Mouse (Mus musculus): Measurements from ENCODE around the gene Ajm1. TPM values are rescaled to one million over a fixed set of nuclear protein-coding genes. Genes with fewer than 3 reads are reported as not detected.

The Ajm1 gene
- polyA plus RNA-seq, 1 experiment from 2014 or later = 11.4 TPM

DNA sequence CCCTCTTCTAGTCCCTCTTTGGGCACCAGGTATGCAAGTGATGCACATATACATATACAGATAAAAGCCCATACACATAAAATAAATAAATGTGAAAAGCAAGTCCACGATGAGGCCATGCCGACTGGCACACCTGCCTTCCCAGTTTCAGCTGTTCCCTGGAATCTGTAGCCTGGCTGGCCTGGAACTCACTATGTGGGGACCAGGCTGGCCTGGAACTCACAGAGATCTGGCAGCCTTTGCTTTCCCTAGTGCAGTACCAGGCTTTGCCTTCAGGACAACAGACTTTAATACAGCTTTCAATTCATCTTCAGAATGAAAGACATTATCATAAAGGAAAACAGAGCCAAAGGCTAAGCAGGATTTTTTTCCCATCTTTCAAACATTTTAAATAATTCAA is 47.9 kb downstream of the Ajm1 start:
- Histone ChIP-seq H3K4me2 (ENCODE audit: low read length) (no peak overlapping the region), H3K4me3 (ENCODE audit: low read depth, low read length) (no peak overlapping the region), H3K9ac (ENCODE audit: low read depth, low read length) (no peak overlapping the region), H3K27me3 (ENCODE audit: control insufficient read depth, insufficient read depth, low read depth, low read length) (no peaks in the 10 kb centered on the region), H3K9me3 (replicated peaks; ENCODE audit: control insufficient read depth, low read length, poor library complexity, severe bottlenecking) (no peaks in the 10 kb centered on the region), H3K4me1 (ENCODE audit: control insufficient read depth, insufficient read depth, low read length) (no peaks in the 10 kb centered on the region), H3K27ac (ENCODE audit: low read length) (no peak overlapping the region), H3K36me3 (ENCODE audit: control insufficient read depth, insufficient read depth, low read length) (0 out of 2 replicates have a peak, but pooled peaks cover 5% of the 10 kb centered on the region)
- ATAC-seq = no peak
- 100% methylated on average over 2 of the region's 2 CpGs for whole genome bisulfite sequencing

DNA sequence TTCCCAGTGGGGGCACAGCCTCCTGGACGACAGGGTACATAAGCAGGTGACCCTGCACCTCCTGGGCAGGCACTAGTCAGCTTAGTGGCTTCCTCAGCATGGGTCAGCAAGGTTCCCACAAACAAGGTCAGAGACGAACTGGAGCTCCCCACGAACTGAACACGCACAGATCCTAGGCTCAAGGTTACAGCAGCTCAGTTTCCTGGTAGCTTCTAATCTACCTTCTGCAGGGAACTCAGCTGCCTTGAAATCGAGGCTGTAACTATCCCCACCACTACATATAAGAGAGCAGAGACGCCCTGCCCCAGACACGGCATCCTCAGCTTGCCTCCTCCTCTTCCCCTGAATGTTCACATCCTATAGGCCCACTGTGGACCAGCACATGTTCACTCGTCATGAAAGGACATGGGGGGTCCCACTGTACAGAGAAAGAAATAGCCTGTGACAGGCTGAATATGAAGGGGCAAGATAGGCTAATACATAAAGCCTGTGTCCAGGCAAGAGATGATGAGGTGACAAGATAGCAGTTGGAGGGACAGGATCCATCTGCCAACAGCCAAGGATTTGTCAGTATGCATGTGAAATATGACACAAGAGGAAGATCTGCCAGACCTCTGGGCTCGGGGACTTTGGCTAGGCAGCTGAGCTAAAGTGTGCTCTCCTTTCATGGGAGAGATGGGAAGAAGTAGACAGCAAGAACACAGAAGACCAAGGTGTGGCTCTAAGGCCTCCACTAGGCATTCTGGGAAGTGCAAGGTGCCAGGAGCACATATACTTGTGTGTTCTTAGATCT is 54.9 kb downstream of the Ajm1 start:
- H3K27me3 ChIP-seq (ENCODE audit: control insufficient read depth, insufficient read depth, low read depth, low read length) = no peaks in the 10 kb centered on the region
- no peak for ATAC-seq
- H3K9ac ChIP-seq (ENCODE audit: low read depth, low read length) = no peak overlapping the region
- H3K27ac ChIP-seq (ENCODE audit: low read length) = no peak overlapping the region
- no peak overlapping the region for H3K4me3 ChIP-seq (ENCODE audit: low read depth, low read length)
- H3K4me2 ChIP-seq (ENCODE audit: low read length) = no peak overlapping the region
- no peaks in the 10 kb centered on the region for H3K4me1 ChIP-seq (ENCODE audit: control insufficient read depth, insufficient read depth, low read length)
- no peaks in the 10 kb centered on the region for H3K9me3 ChIP-seq (replicated peaks; ENCODE audit: control insufficient read depth, low read length, poor library complexity, severe bottlenecking)
- 92% methylated on average over 9 of the region's 9 CpGs for WGBS
- H3K36me3 ChIP-seq (ENCODE audit: control insufficient read depth, insufficient read depth, low read length) = peaks cover 30% of the 10 kb centered on the region

Other genes with a start within 250 kb of the Ajm1 start
- 50.7 and 51.0 TPM in 2 replicates for gene Man1b1, start 249.4 kb downstream of the Ajm1 start, polyA plus RNA-seq (2015; fragmentation: Nextera tagmentation; extraction: Ambion mirVana)
- 22.6 and 26.2 TPM in 2 replicates for gene Dpp7, start 225.4 kb downstream of the Ajm1 start, polyA plus RNA-seq (2015; fragmentation: Nextera tagmentation; extraction: Ambion mirVana)
- gene Uap1l1, start 216.1 kb downstream of the Ajm1 start, polyA plus RNA-seq (2015; fragmentation: Nextera tagmentation; extraction: Ambion mirVana) = 4.6 and 5.2 TPM in 2 replicates
- gene Sapcd2, start 209.4 kb downstream of the Ajm1 start, polyA plus RNA-seq (2015; fragmentation: Nextera tagmentation; extraction: Ambion mirVana) = 9.0 and 9.2 TPM in 2 replicates
- gene Entpd2, start 185.9 kb downstream of the Ajm1 start, polyA plus RNA-seq (2015; fragmentation: Nextera tagmentation; extraction: Ambion mirVana) = 3.7 and 9.0 TPM in 2 replicates
- gene Npdc1, start 182.4 kb downstream of the Ajm1 start, polyA plus RNA-seq (2015; fragmentation: Nextera tagmentation; extraction: Ambion mirVana) = 481 and 529 TPM in 2 replicates
- 0.09 and 0.80 TPM in 2 replicates for gene Fut7, start 158.5 kb downstream of the Ajm1 start, polyA plus RNA-seq (2015; fragmentation: Nextera tagmentation; extraction: Ambion mirVana)
- gene Abca2, start 153.1 kb downstream of the Ajm1 start, polyA plus RNA-seq (2015; fragmentation: Nextera tagmentation; extraction: Ambion mirVana) = 17.3 and 18.3 TPM in 2 replicates
- 2.8 and 3.4 TPM in 2 replicates for gene Clic3, start 124.9 kb downstream of the Ajm1 start, polyA plus RNA-seq (2015; fragmentation: Nextera tagmentation; extraction: Ambion mirVana)
- 121 and 130 TPM in 2 replicates for gene Paxx, start 120.7 kb downstream of the Ajm1 start, polyA plus RNA-seq (2015; fragmentation: Nextera tagmentation; extraction: Ambion mirVana)
- gene Ptgds, start 111.7 kb downstream of the Ajm1 start, polyA plus RNA-seq (2015; fragmentation: Nextera tagmentation; extraction: Ambion mirVana) = 465 and 593 TPM in 2 replicates
- not detected in 2 replicates for gene Lcn12, start 87.8 kb downstream of the Ajm1 start, polyA plus RNA-seq (2015; fragmentation: Nextera tagmentation; extraction: Ambion mirVana)
- gene Fbxw5, start 81.0 kb downstream of the Ajm1 start, polyA plus RNA-seq (2015; fragmentation: Nextera tagmentation; extraction: Ambion mirVana) = 137 and 139 TPM in 2 replicates
- gene C8g, start 80.0 kb downstream of the Ajm1 start, polyA plus RNA-seq (2015; fragmentation: Nextera tagmentation; extraction: Ambion mirVana) = 5.1 and 5.9 TPM in 2 replicates
- 15.2 and 15.9 TPM in 2 replicates for gene Traf2, start 34.8 kb downstream of the Ajm1 start, polyA plus RNA-seq (2015; fragmentation: Nextera tagmentation; extraction: Ambion mirVana)
- 374 and 380 TPM in 2 replicates for gene Edf1, start 23.9 kb downstream of the Ajm1 start, polyA plus RNA-seq (2015; fragmentation: Nextera tagmentation; extraction: Ambion mirVana)
- gene Mamdc4, start 6.9 kb downstream of the Ajm1 start, polyA plus RNA-seq (2015; fragmentation: Nextera tagmentation; extraction: Ambion mirVana) = 0.50 and 2.4 TPM in 2 replicates
- 148 and 149 TPM in 2 replicates for gene Phpt1, start 6.5 kb downstream of the Ajm1 start, polyA plus RNA-seq (2015; fragmentation: Nextera tagmentation; extraction: Ambion mirVana)
- gene Rabl6, start 26.8 kb upstream of the Ajm1 start, polyA plus RNA-seq (2015; fragmentation: Nextera tagmentation; extraction: Ambion mirVana) = 64.7 and 68.3 TPM in 2 replicates
- 0.11 and 0.24 TPM in 2 replicates for gene Ccdc183, start 35.9 kb upstream of the Ajm1 start, polyA plus RNA-seq (2015; fragmentation: Nextera tagmentation; extraction: Ambion mirVana)
- 56.4 and 67.2 TPM in 2 replicates for gene Tmem141, start 40.2 kb upstream of the Ajm1 start, polyA plus RNA-seq (2015; fragmentation: Nextera tagmentation; extraction: Ambion mirVana)
- 2.5 and 3.1 TPM in 2 replicates for gene Fcna, start 46.3 kb upstream of the Ajm1 start, polyA plus RNA-seq (2015; fragmentation: Nextera tagmentation; extraction: Ambion mirVana)
- not detected in 2 replicates for gene Lcn8, start 71.4 kb upstream of the Ajm1 start, polyA plus RNA-seq (2015; fragmentation: Nextera tagmentation; extraction: Ambion mirVana)
- gene Lcn5, start 76.2 kb upstream of the Ajm1 start, polyA plus RNA-seq (2015; fragmentation: Nextera tagmentation; extraction: Ambion mirVana) = not detected in 2 replicates
- gene Lcn6, start 95.0 kb upstream of the Ajm1 start, polyA plus RNA-seq (2015; fragmentation: Nextera tagmentation; extraction: Ambion mirVana) = not detected in 2 replicates
- not detected in 2 replicates for gene Lcn10, start 101.0 kb upstream of the Ajm1 start, polyA plus RNA-seq (2015; fragmentation: Nextera tagmentation; extraction: Ambion mirVana)
- gene Obp2a, start 118.3 kb upstream of the Ajm1 start, polyA plus RNA-seq (2015; fragmentation: Nextera tagmentation; extraction: Ambion mirVana) = not detected in 2 replicates
- 158 and 170 TPM in 2 replicates for gene Bmyc, start 125.0 kb upstream of the Ajm1 start, polyA plus RNA-seq (2015; fragmentation: Nextera tagmentation; extraction: Ambion mirVana)
- gene Obp2b, start 155.3 kb upstream of the Ajm1 start, polyA plus RNA-seq (2015; fragmentation: Nextera tagmentation; extraction: Ambion mirVana) = not detected in 2 replicates
- gene Lcn3, start 183.8 kb upstream of the Ajm1 start, polyA plus RNA-seq (2015; fragmentation: Nextera tagmentation; extraction: Ambion mirVana) = not detected in 2 replicates
- gene Lcn11, start 195.3 kb upstream of the Ajm1 start, polyA plus RNA-seq (2015; fragmentation: Nextera tagmentation; extraction: Ambion mirVana) = not detected in 2 replicates
- gene Gm13539, start 200.5 kb upstream of the Ajm1 start, polyA plus RNA-seq (2015; fragmentation: Nextera tagmentation; extraction: Ambion mirVana) = not detected in 2 replicates
- gene Glt6d1, start 234.1 kb upstream of the Ajm1 start, polyA plus RNA-seq (2015; fragmentation: Nextera tagmentation; extraction: Ambion mirVana) = not detected in 2 replicates
- gene Lcn9, start 241.4 kb upstream of the Ajm1 start, polyA plus RNA-seq (2015; fragmentation: Nextera tagmentation; extraction: Ambion mirVana) = not detected in 2 replicates